Mouse (Mus musculus): Measurements from ENCODE around the gene Cacnb1.

DNA sequence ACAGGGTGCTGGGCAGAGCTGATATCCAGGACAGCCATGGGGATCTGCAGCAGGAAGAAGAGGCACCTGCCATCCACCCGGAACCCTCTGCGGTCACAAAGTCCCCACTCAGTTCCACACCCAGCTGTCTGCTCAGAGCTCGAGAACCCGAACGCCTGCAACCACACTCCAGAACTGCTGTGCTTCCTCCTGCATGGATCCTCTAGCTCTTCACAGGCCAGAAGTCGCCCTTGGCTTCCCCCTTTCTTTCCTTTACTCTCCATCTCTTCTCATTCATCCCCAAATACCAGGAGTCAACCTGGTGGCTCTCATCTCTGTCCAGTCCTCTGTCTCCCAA is 68.9 kb downstream of the Cacnb1 start:
- no peak for TF ChIP-seq CTCF (IDR thresholded peaks at IDR 0.05; ENCODE audit: extremely low read depth, insufficient read depth, insufficient read length, insufficient replicate concordance)
- TF ChIP-seq POLR2A (IDR thresholded peaks at IDR 0.05; ENCODE audit: low read depth, low read length) = no peak

Data from spleen, adult 2 months (tissue).